Mouse (Mus musculus): Measurements from ENCODE around the gene Gnaq.

Gene Gnaq

GRCm38 (mm10) chr19:16201356-16201755 is 68.7 kb downstream of the Gnaq start:
- DNase-seq (ENCODE audit: low spot score) = no peak

- no peak for DNase-seq (ENCODE audit: low spot score)
These were observed 72.4 kb downstream of the Gnaq start for GRCm38 (mm10) chr19:16204776-16205680.

GRCm38 (mm10) chr19:16209616-16210015 is 77.0 kb downstream of the Gnaq start:
- DNase-seq (ENCODE audit: low spot score) = no peak

- DNase-seq (ENCODE audit: low spot score) = no peak
These were observed 82.3 kb downstream of the Gnaq start for GRCm38 (mm10) chr19:16214946-16215345.

GRCm38 (mm10) chr19:16215430-16216016 is 82.9 kb downstream of the Gnaq start:
- no peak for DNase-seq (ENCODE audit: low spot score)

DNA sequence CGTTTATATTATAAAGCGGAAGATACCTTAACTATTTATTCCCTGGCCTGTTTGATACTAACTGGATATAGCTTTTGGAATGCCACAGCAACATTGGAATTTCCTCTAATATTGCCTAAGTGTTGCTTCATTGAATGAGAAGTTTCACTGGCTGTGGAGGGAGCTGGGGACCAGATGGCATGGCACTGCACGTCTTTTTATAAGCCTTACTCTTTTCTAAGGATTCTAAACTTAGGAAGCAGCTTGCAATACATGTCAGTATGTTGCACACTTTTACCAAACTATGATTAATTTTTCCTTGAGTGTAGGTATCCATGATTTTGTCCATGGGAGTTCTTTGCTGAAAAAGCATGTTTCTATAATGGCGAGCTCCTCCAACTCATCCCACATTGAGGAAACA is 87.3 kb downstream of the Gnaq start:
- DNase-seq (ENCODE audit: low spot score) = no peak

DNA sequence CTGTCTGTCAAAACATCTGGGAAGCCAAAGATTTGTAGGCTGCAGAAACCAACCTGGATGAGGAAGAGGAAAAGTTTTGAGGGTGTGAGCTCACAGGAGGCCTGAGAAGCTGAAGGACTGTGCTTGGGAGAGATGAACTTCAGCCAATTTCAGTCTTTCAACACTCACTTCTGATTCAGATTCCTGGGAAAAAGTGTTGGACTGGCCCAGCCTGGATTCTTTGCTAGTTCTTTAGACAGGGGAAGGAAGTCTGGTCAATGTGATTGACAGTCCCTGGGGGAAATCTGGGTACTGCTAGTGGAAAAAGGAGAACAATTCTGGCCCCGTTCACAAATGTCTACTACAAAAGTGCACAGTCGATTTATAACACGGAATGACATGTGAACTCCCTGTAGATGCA is 89.9 kb downstream of the Gnaq start:
- no peak for DNase-seq (ENCODE audit: low spot score)

GRCm38 (mm10) chr19:16223126-16223525 is 90.5 kb downstream of the Gnaq start:
- no peak for DNase-seq (ENCODE audit: low spot score)

DNA sequence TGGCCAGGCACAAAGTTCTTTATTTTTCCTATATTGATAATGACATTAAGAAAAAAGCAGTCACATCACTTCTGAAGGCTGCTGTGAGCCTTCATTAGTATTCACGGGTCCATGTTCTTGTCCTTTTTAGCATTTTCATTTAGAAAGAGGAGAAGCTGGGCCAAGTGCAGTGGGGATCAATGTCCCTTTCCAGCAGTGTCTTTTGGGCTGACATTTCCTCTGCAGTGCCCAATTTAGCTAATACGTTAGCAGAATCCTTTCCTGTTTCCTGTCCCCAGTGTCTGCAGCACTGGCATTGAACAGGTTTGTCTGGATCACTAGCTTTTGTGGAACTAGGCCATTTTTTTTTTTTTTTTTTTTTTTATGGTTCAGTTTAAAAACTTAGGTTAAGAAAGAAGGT is 92.2 kb downstream of the Gnaq start:
- no peak for DNase-seq (ENCODE audit: low spot score)

DNA sequence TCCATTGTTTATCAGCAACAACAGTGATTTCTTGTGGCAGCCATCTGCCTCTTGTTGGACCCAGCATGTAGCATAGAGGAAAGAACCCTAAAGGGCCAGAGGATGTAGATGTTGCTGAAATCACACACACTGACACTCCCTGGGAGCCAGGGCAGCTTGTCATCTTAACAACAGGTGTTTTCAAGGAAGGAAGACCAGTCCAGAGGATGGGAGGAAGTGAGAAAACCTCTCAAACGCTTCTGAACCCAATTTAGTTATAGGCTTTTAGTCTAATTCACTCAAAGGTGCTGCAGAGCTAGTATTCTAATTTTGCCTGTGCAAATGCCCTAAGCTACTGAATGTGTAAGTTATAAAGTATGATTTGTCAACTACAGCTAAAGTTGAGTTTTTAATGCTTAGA is 99.0 kb downstream of the Gnaq start:
- no peak for DNase-seq (ENCODE audit: low spot score)

- DNase-seq (ENCODE audit: low spot score) = no peak
These were observed 103.0 kb downstream of the Gnaq start for GRCm38 (mm10) chr19:16235594-16235993.

DNA sequence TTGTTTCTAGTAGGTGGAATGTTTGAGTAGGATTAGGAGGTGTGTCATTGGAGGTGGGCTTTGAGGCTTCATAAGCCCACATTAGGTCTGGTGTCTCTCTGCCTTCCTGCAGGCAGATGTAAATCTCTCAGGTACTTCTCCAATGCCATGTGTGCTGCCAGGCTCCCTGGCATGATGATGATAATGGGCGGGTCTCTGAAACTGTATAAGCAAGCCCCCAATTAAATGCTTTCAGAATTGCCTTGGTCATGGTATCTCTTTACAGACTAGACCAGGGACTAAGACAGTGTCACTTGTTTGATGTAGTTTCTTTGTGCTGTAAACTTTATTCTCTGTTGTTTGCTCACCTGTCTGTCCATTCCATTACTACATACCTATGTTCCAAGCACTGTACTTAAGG is 104.4 kb downstream of the Gnaq start:
- DNase-seq (ENCODE audit: low spot score) = no peak

GRCm38 (mm10) chr19:16238072-16238471 is 105.4 kb downstream of the Gnaq start:
- no peak for DNase-seq (ENCODE audit: low spot score)

DNA sequence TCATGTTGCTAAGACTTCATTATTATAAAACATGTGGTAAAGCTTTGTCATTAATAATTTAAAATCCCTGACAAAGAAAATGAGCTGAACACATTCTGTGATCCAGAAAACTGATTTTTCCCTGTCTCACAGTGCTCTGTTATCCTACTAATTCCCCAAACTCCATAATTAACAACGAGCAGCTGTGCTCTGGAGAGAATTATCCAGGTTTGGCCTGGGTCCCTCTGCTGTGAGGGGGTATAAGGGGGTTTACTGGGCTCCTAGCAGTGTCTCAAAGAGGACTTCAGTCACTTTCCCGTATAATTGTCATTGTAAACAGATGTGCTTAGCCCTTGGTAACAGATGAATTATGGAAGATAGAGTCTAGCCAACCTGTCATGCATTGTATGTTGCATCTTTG is 105.9 kb downstream of the Gnaq start:
- no peak for DNase-seq (ENCODE audit: low spot score)

DNA sequence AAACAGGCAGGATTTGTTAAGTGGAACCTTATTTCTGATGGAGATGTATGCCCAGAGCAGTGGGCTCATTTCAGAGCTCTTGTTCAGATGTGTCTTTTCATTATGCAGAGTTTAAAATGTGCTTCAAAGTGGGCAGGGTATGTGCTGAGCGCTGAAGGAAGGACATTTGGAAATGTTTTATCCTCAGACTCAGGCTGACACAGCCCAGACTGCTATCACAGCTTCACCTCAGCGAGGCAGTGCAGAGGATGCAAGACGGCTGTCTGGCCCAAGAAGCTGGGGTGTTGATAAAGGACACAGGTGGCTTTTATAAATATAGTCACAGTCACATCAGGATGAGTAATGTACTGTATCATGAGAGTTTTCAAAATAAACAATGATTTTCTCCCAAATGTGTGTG is 110.1 kb downstream of the Gnaq start:
- no peak for DNase-seq (ENCODE audit: low spot score)

DNA sequence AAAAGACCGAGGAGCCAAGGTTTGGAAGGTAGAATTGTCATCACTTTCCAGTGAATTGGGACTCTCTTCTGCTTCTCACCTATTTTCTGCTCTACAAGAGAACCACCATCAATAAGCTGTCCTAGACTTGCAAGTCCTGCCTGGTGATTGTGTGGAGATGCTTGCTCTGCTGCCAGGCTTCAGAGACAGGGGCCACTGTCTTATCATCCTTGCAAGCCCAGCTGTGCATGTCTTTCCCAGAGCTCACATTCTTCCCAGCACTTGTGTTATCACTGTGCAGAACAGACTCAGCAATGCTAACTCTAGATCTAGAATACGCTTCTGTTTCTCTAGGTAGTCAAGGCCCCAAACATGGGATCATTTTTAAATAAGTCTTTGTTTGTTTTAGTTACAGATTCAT is 116.4 kb downstream of the Gnaq start:
- DNase-seq (ENCODE audit: low spot score) = no peak

GRCm38 (mm10) chr19:16250921-16251320 is 118.3 kb downstream of the Gnaq start:
- no peak for DNase-seq (ENCODE audit: low spot score)

DNA sequence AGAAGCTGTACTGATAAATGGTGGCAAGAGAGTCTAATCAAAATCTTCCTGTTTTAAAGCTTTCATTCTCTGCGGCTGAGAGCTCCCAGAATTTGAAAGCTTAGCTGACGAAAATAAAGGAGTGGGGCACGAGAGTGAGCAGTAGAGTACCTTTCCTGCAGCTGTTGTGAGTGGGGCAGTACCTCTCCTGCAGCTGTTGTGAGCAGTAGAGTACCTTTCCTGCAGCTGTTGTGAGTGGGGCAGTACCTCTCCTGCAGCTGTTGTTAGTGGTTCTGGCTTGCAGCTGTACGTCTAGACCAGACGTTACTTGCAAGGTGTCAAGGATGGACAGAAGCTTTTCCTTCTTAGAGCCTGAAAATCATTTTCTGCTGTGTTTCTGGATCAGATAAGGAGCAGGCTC is 119.2 kb downstream of the Gnaq start:
- DNase-seq (ENCODE audit: low spot score) = no peak

DNA sequence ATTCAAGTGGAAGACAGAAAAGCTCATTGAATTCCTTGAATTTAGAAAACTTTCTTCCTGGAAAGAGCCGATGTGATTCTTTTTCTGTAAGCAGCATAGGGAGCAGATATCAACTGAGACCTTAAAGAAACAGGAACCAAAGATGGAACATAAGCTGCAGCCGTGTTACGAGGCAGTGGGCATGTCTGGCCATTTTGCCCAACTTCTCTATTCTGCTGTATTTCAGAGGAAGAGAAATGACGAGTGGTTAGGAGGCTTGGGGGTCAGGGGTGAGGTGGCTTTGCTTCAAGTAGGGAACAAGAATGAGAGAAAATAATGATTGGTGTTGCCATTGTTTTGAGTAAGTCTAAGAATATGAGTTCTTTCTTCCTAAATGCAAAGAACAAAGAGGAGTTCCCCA is 120.1 kb downstream of the Gnaq start:
- DNase-seq (ENCODE audit: low spot score) = no peak

GRCm38 (mm10) chr19:16254881-16255280 is 122.2 kb downstream of the Gnaq start:
- DNase-seq (ENCODE audit: low spot score) = no peak

DNA sequence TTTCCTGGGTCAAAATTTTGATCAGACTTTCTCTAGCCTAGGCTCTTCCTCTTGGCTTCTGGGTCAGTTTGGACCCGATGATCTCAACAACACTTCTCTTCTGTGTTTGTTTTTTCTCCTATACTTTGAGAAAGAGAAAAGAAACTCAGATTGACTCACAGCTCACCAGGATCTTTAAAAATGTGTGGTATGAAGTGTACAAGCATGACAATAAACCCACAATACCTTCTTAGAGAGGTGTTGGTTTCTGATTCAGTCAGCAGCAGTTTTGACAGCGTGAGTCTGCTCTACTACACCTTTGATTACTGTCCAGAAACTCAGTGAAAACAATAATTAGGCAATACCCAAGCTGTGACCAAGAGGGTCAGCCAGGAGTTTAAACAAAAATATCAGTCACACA is 122.7 kb downstream of the Gnaq start:
- DNase-seq (ENCODE audit: low spot score) = no peak

GRCm38 (mm10) chr19:16258766-16259355 is 126.2 kb downstream of the Gnaq start:
- DNase-seq (ENCODE audit: low spot score) = no peak

DNA sequence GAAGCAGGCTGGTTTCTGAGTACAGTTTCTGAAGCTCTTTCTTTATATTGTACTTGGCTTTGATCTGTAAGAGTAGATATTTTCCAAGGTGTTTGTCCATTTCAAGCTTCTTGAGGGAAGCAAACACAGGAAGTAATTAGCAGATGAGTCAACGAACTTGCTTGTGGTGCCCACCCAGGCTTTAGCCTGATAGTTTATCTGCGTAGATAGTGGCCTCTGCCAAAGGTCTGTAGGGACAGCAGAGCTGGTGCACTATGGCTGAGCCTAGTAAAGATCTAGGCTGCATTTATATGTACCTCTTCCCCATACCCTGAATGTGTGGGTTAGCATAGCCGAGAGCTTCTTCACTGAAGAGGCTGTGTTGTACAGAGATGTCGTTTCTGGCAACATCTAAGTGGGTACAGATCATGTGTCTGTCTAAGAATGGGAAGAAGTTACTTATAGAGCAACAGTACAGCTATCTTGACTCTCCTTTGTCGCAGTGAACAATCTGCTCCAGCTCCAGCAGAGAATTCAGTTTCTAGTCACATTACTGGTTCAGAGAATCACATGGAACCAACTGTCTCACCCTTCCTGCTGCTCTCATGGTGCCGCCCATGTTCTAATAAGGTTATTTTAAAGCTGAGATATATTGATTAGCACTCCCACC is 127.3 kb downstream of the Gnaq start:
- no peak for DNase-seq (ENCODE audit: low spot score)
